Mouse (Mus musculus) myocyte (in vitro differentiated cells): Measurements from ENCODE around the gene Olfr502.

Experiments
- MAX ChIP-seq: IDR thresholded peaks from one replicate; pipeline ENCODE4 v1.6.1; 2011; ENCODE audit warnings: low read depth, mild to moderate bottlenecking, control low read depth
- MYOG ChIP-seq, 3 experiments: IDR thresholded peaks; one replicate each; pipeline ENCODE4 v1.6.1; 2011; ENCODE audit warnings: control low read depth in 2 of 3, low read depth in 2 of 3, mild to moderate bottlenecking in 2 of 3; ENCODE audit not compliant: insufficient read length in 2 of 3, control insufficient read depth in 1 of 3, insufficient read depth in 1 of 3
- POLR2A ChIP-seq: IDR thresholded peaks from one replicate; pipeline ENCODE4 v1.6.1; 2011; ENCODE audit warnings: low read depth, mild to moderate bottlenecking, control low read depth, moderate library complexity; ENCODE audit not compliant: insufficient read length
- USF1 ChIP-seq: IDR thresholded peaks from one replicate; pipeline ENCODE4 v1.6.1; 2011; ENCODE audit warnings: low read depth, mild to moderate bottlenecking, control low read depth, moderate library complexity

- TF ChIP-seq MAX: no peak
- no peak for TF ChIP-seq POLR2A
- no peak for TF ChIP-seq MYOG (IDR thresholded peaks at IDR 0.05; ENCODE audit: control insufficient read depth in 1 of 3, insufficient read depth in 1 of 3, insufficient read length in 2 of 3, low read depth in 2 of 3)
- no peak for TF ChIP-seq USF1
Measured at GRCm38 (mm10) chr7:108565693-108566092, 40.8 kb upstream of the Olfr502 start, which contains the start of gene Olfr504.
